Mouse (Mus musculus): Measurements from ENCODE around the gene Elob.

The Elob gene

DNA sequence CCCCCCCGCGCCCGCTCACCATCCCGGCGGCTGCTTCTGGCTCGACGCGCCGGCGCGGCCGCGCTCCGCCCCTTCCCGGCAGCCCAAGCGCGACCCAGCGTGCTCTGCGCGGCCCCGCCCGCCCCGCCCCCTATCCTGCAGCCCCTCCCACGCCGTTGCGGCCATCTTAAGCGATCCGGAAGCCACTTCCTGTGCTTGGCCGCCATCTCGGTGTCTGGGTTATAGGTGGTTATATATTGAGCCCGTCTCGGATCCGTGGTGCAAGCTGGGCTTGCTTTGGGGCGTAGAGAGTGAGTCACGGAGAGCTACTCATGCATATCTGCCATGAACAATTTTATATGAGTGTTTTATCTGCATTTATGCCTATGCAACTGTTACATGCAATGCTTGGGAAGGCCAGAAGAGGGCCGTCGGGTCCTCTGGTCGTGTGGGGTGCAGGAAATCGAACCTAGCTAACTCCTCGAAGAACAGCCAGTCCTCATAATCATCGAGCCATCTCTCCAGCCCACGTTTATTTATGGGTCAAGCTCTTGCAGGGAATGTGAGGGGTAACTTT is at the start of gene Elob:
Gene Elob, minus strand, starts transcription at position 73 of the 556 bp plus-strand sequence.
- DNase-seq (ENCODE audit: low read depth, low spot score): peak; percentile 90

GRCm38 (mm10) chr17:23877166-23877565 is 48.2 kb upstream of the Elob start:
- DNase-seq (ENCODE audit: low read depth, low spot score): no peak

DNA sequence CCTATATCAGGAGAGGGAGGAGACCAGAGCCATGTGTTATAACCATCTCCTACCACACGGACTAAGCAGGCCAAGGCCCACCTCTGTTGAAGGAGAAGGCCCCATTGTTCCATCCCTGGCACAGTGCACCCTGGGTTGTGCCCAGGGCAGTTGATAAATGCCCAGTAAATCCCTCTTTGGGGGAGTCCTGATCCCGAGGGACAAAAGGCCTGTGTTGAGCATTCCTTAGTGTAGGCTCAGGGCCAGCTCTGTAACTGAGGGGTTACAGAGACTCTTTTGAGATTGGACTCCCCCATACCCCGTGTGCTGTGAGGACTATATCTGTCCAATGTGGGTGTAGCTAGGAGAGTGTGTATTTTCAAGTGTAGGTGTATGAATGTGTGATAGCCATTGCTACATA is 47.8 kb upstream of the Elob start:
- no peak for DNase-seq (ENCODE audit: low read depth, low spot score)

DNA sequence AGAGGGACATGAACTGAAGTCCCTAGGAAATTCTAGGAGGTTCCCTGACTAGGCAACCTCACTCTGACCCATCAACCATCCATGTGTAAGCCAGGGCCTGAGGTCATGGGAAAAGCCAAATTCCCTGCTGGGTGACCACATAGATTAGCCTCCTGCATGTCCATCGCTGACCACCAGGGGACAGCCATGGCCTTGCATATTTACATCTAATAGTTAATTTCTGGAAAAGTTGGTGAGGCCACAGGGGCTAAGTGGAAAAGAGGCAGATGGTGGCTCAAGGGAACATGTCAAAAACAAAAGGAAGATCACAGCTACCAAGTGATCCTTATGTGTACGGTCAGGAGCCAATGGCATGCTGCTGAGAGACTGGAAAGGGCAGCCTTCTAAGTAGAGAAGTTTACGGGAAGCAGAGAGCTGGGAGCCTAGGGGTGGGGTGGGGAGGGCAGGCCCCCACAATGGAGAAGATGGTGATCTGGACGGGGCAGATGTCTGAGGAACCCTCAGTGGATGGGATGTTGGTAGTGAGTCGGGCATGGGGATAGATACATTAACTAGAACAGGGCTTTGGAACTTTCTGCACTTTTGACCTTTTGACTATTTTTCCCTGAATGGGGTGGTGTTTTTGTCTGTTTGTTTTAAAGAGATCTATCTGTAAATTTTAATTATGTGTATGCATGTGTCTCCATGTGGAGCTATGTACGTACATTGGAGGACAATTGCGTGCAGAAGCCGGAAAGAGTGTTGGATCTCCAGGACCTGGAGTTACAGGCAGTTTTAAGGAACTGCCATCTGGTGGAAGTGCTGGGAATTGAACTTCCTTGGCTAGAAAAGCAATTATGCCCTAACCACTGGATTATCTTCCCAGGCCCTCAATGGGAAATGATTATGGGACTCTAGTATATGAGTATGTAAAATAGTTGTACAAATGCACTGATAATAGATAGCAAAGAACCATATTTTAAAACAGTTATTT is 45.2 kb upstream of the Elob start:
- peak; percentile 68 for DNase-seq (ENCODE audit: low read depth, low spot score)

DNA sequence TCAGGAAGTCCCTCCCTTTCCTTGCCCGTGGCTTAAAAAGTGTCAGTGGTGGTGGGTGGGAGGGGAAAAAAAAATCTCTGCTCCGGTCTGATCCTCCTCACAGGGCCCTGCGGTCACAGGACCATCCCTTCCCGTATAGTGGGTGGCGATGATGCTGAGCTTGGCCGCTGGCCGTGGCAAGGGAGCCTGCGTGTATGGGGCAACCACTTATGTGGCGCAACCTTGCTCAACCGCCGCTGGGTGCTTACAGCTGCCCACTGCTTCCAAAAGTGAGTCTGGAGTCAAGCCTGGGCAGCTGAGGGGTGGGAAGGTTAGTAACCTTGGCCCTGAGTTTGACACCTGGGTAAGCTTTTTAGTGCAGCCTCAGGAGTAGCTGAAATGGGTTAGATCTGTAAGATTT is 39.6 kb upstream of the Elob start:
- no peak for DNase-seq (ENCODE audit: low read depth, low spot score)

- DNase-seq (ENCODE audit: low read depth, low spot score): no peak
Observed at GRCm38 (mm10) chr17:23867756-23868155, 38.8 kb upstream of the Elob start, which contains the start of gene Prss21. Gene Prss21, plus strand, starts transcription at chr17:23868056.

DNA sequence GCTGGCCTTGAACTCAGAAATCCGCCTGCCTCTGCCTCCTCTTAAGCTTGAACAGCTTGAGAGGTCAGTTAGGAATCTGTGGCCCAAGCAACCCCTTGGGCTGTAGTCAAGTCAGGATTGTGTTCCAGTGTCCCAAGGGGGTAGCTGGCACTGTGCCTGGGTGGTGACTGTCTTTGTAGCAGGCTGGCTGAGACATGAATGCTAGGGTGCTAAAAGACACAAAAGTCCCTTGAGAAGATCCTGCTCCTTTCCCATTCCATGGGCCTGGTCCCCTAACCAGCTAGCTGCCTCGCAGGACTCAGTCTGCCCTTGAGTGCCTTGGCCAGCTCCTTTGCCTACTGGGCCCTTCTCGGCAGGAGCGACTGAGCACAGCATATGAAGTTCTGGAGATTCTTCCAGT is 34.0 kb upstream of the Elob start:
- DNase-seq (ENCODE audit: low read depth, low spot score): no peak

DNA sequence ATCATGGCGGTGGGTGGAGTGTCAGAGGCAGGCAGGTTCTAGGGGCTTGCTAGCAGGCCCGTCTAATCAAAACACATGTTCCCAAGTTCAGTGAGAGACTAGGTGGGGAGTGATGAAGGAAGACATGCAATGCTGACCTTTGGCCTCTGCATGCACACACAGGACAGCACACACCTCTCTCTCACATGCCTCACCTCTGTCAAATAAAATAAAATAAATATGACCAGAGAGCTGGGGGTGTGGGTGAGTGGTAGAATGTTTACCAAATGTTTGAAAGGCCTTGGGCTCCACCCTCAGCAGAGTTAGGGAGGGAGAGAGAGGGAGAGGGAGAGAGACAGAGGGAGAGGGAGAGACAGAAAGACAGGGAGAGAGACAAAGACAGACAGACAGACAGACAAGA is 29.0 kb upstream of the Elob start:
- no peak for DNase-seq (ENCODE audit: low read depth, low spot score)

DNA sequence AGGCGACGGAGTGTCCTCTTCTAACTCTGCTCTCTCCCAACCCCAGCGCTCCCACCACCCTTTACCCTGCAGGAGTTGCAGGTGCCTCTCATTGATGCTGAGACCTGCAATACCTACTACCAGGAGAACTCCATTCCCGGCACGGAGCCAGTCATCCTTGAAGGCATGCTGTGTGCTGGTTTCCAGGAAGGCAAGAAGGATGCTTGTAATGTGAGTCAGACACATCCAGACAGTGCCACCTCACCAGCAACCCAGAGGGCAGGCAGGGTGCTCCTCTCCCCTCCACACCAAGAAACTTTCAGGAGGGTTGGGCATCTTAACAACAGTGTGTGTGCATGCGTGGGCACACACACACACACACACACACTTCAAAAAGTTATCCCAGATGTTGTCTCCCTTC is 28.3 kb upstream of the Elob start:
- no peak for DNase-seq (ENCODE audit: low read depth, low spot score)

DNA sequence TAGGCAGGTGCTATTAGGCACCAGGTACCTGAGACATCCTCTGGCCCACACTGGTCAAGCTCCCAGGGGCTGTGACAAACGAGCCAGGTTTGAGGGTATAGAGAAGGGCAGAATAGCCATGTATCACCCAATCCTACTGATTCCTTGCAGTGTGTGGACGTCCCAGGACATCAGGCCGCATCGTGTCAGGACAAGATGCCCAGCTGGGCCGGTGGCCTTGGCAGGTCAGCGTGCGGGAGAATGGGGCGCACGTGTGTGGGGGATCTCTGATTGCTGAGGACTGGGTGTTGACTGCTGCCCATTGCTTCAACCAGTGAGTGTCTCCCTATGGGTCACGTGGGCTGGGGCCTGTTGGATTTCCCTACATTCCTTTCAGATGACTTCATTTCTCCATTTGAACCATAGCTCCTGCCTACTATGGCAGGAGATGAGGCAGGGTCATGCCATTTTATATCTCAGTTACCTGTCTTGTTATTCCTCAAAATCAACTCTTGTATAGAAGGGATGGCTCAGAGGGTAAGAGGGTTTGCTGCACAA is 25.4 kb upstream of the Elob start:
- no peak for DNase-seq (ENCODE audit: low read depth, low spot score)

GRCm38 (mm10) chr17:23853292-23853691 is 24.4 kb upstream of the Elob start:
- DNase-seq (ENCODE audit: low read depth, low spot score): peak; percentile 53

DNA sequence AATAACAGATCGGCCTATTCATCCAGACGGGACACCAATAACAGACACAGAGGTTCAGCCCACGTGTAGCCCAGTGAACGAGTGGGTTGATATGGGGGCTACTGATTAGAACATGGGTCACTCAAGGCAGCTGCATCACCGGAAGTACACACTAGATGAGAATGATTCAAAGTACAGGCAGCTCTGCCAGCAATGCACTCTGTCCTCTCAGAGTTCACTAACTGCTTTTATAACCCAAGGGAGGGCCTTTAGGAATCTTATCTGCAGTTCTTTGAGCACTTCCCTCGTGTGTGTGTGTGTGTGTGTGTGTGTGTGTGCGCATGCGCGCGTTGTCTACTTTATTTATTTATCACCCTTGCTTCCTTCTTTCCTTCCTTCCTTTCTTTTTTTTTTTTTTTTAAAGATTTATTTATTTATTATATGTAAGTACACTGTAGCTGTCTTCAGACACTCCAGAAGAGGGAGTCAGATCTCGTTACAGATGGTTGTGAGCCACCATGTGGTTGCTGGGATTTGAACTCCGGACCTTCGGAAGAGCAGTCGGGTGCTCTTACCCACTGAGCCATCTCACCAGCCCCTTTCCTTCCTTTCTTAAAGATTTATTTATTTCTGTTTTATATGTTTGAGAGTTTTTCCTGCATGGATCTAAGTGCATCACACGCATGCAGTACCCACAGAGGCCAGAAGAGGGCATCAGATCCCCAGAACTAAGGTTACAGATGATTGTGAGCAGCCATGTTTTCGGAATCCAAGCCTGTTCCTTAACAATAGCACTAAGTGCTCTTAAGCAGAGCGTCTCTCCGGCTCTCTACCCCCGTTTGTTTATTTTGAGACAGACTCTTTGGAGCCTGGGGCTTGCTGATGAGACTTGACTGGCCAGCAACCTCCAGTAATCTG is 22.2 kb upstream of the Elob start:
- peak; percentile 73 for DNase-seq (ENCODE audit: low read depth, low spot score)

DNA sequence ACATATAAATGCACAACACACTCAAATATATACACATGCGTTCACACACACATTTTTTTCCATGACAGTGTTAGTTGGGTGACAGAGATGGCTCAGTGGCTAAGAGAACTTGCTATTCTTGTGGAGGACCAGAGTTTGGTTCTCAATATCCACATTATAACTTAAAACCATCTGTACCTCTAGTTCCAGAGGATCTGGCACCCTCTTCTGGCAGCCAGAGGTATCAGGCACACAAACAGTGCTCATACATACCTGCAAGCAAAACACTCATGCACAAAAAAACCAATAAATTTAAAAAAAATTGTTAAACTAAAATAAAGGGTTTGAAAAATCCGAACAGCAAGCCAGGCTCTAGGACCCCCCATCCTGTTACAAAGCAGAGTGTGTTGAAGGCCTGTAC is 21.1 kb upstream of the Elob start:
- no peak for DNase-seq (ENCODE audit: low read depth, low spot score)

DNA sequence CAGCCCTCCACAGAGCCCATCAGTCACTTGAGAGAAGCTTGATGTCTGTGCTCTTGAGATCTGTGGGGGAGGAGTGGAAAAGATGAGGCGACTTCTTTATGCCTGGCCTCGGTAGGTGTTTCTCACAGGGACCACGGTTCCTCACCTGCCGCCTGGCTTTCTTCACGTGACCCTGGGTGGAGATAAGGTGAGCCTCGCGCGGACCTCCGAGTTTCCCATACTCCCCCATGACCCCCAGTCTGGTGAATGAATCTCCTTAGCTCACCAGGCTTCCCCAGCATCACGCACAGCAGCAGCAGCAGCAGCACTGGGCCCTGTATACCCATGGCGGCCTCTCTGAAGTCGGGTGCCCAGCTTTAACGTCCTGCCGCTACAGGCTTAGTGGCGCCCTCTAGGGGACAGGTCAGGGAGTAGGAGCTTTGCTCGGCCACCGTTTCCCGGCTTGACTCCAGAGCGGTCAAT is 14.9 kb upstream of the Elob start, which contains the start of the genes Prss32 and Prss41:
Gene Prss32, plus strand, starts transcription at position 44 of the 462 bp plus-strand sequence.
Gene Prss41, minus strand, starts transcription at position 361 of the 462 bp plus-strand sequence.
- DNase-seq (ENCODE audit: low read depth, low spot score): peak; percentile 84

GRCm38 (mm10) chr17:23843141-23843811 is 14.3 kb upstream of the Elob start:
- DNase-seq (ENCODE audit: low read depth, low spot score): peak; percentile 41

- peak; percentile 83 for DNase-seq (ENCODE audit: low read depth, low spot score)
Observed at GRCm38 (mm10) chr17:23841145-23841544, 12.2 kb upstream of the Elob start.

DNA sequence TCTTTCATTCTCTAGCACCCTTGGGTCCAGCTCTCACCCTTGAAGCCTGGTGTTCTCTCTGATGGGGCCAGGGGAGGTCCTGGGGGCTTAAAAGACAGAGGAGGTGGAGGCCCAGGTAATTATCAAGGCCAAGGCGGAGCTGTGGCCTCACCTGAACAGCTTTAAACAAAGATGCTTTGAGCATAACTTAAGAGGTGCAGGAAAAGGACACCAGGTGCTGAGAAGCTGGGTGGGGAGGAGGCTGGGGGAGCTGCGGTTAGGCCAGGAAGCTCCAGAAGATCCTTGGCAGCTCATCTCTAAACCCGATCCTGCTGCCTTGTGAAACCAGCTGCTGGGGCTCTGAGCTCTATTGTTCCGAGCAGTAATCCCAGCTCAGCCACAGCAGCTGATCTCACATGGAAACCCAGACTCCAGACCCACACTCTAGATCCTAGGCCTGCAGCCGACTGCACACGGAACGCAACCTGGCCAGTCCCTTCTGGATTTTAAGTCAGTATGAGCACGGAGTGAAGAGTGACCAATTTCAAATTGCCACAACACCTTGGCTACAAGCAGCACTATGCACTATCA is 7.2 kb upstream of the Elob start, which contains the start of gene Prss33:
Gene Prss33, minus strand, starts transcription at position 51 of the 570 bp plus-strand sequence.
- DNase-seq (ENCODE audit: low read depth, low spot score): no peak

DNA sequence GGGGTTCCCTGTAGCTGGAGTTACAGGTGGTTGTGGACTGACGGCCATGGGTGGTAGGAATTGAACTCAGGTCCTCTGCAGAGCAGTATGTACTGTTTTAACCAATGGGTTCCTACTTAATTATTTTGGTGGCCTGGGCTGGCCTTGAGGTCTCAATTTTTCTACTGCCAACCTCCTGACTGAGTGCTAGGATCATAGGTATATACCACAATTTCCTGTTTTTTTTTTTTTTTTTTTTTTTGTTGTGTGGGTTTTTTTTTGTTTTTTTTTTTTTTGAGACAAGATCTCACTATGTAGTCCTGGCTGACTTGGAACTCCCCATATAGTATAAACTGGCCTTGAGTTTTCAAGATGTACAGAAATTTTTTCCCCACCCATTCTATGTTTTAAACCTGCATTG is 2.3 kb upstream of the Elob start:
- DNase-seq (ENCODE audit: low read depth, low spot score): no peak

DNA sequence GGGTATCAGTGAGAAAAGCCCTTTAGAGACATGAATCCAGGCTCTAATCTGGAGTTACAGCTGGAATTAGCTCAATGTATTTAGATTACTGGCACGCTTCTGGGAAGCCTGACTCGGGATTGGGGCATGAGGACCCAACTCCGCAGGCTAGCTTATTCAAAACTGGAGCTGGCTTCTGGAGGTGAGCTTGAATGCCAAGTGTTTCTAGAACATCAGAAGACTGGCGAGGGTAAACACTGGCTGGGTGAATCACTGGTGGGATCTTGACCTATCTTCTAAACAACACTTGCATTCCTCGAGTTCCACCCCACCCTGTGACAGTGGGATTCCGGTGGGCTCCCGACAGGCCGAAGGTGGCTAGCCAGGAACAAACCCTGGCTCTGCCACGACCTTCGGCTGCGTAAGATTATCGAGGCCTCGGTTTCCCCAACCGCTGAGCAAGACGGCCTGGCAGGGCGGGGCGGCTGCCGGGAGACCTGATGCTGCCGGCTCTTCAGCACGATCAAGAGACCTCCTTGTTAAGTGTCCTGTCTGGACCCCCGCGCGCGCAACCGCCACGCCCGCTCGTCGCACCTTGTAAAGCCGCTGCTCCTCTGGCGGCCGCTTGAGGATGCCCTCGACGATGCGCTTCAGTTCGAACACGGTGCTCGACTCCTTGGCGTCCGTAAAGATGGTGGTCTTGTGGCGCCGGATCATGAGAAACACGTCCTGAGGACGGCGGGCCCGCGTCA is 500 bp downstream of the Elob start:
- DNase-seq (ENCODE audit: low read depth, low spot score): peak; percentile 65

GRCm38 (mm10) chr17:23825591-23825990 is 3.3 kb downstream of the Elob start:
- DNase-seq (ENCODE audit: low read depth, low spot score): no peak

Measured in mesoderm, embryonic 11.5 days (tissue).